Mouse (Mus musculus) testis, postnatal 14 days (tissue): Measurements from ENCODE around the gene Hist2h3c2.
"Not testable (repeated sequence)": the region's sequence is repeated elsewhere in the genome, so short reads cannot be mapped to it uniquely, and the experiment has no call there.

Experiments used
- DNase-seq: peaks from one replicate; pipeline ENCODE4 v3.0.0; 2021; ENCODE audit warnings: low spot score

Gene Hist2h3c2

GRCm38 (mm10) chr3:96238954-96239793 is at the start of gene Hist2h3c2:
Gene Hist2h3c2 (minus strand): TSS chr3:96239127.
- DNase-seq: not testable (repeated sequence)

GRCm38 (mm10) chr3:96287334-96287733 is 48.4 kb upstream of the Hist2h3c2 start:
- peak; percentile 34 for DNase-seq

- DNase-seq: no peak
Measured at GRCm38 (mm10) chr3:96284457-96284856, 45.5 kb upstream of the Hist2h3c2 start.

- DNase-seq: no peak
Measured at GRCm38 (mm10) chr3:96280660-96281059, 41.7 kb upstream of the Hist2h3c2 start.

- DNase-seq: peak; percentile 86
Measured at GRCm38 (mm10) chr3:96277800-96278624, 39.1 kb upstream of the Hist2h3c2 start.

GRCm38 (mm10) chr3:96277428-96277799 is 38.5 kb upstream of the Hist2h3c2 start:
- DNase-seq: no peak

- no peak for DNase-seq
Measured at GRCm38 (mm10) chr3:96273591-96274465, 34.9 kb upstream of the Hist2h3c2 start.

GRCm38 (mm10) chr3:96269511-96270474 is 30.9 kb upstream of the Hist2h3c2 start, which contains the start of gene Hist2h2bb:
Gene Hist2h2bb (plus strand): TSS chr3:96269752.
- DNase-seq: peak; percentile 87

- not testable (repeated sequence) for DNase-seq
Measured at GRCm38 (mm10) chr3:96268776-96269378, 29.9 kb upstream of the Hist2h3c2 start.

- DNase-seq: peak; percentile 71
Measured at GRCm38 (mm10) chr3:96268051-96268775, 29.3 kb upstream of the Hist2h3c2 start, which contains the start of gene Hist2h3b. Gene Hist2h3b (plus strand): TSS chr3:96268654.

GRCm38 (mm10) chr3:96267541-96267940 is 28.6 kb upstream of the Hist2h3c2 start:
- DNase-seq: no peak

- DNase-seq: no peak
Measured at GRCm38 (mm10) chr3:96266132-96266710, 27.3 kb upstream of the Hist2h3c2 start.

- no peak for DNase-seq
Measured at GRCm38 (mm10) chr3:96264404-96264949, 25.6 kb upstream of the Hist2h3c2 start.

GRCm38 (mm10) chr3:96263558-96264403 is 24.9 kb upstream of the Hist2h3c2 start:
- DNase-seq: no peak

GRCm38 (mm10) chr3:96262979-96263550 is 24.1 kb upstream of the Hist2h3c2 start, which contains the start of gene Hist2h4:
Gene Hist2h4 (minus strand): TSS chr3:96263311.
- peak; percentile 85 for DNase-seq

- peak; percentile 75 for DNase-seq
Measured at GRCm38 (mm10) chr3:96262216-96262875, 23.4 kb upstream of the Hist2h3c2 start.

GRCm38 (mm10) chr3:96261623-96262022 is 22.7 kb upstream of the Hist2h3c2 start:
- DNase-seq: no peak
